Mouse (Mus musculus) activated CD4-positive, CD25-positive, alpha-beta regulatory T cell (primary cell): ENCODE data around the gene Lgmn. TPM values are rescaled to one million over a fixed set of nuclear protein-coding genes. Genes with fewer than 3 reads are reported as not detected.

ENCODE experiments used
- polyA plus RNA-seq, 2 experiments: library from polyadenylated mRNA; unstranded; fragments of 100-300 nt; shearing (Covaris generic); gene quantifications; one replicate each; pipeline ENCODE4 v1.2.1; 2017

The Lgmn gene
- polyA plus RNA-seq: 10 to 100 TPM; 40.1 to 82.1 TPM

DNA sequence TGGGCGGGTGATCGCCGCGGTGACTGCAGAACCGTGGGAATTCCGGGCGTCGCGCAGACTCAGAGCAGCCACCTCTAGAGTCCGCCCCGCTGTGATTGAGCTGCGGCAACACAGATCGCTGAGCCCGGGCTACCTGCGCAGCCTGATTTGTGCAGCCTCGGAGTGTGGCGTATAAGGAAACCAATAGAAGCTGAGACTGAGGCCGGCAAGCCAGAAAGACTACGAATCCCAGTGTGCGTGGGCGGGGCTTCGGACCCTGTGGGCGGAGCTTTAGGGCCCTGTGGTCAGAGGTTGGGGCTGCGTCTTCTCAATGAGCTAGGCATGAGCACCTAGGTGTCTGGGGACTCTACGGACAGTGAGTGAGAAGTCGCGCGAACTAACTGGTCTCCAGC, at the start of gene Lgmn:
Gene Lgmn, minus strand, starts transcription at position 182 of the 392 bp plus-strand sequence.

DNA sequence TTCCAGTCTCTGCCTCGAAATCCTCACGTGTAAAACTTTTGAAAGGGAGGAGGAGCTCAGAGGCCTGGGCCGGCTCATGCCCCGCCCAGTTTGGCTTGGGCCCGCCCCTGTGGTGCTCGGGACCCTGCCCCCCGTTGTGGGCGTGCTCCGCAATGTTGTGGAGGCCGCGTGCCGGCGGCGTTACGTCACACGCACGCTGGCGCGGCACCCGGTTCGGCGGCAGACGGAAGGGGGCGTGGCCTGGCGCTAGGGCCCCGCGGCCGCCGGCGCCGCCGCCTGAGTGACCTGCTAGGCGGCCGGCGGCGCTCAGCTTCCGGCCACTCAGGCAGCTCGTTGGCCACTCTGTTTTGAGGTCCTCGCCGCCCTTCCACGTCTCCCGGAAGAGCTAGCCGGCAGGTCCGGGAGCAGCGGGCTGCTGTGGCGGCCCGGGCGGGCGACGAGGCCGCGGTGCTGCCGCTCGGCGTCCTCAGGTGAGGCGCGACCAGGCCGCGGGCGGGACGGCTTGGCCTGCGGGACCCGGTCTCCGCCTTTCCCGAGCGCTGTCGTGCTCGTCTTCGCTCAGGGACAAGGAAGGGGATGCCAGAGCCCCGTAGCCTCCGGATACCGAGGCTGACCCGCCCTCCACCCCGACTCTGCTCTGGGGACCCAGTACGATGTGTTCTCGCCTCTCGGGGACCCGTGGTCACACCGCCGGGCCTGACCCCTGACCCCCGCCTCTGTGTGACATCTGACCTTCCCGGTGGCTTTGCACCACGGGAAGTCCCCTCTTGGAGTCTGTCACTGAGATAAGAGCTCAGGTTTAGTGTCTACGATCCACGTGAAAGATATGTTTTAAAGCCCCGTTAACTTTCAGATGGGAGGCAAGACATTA, 29.5 kb upstream of the Lgmn start, which contains the start of gene Golga5:
Gene Golga5, plus strand, starts transcription at position 242 of the 871 bp plus-strand sequence.

Other genes starting within 250 kb of the Lgmn start
- gene Rin3, start 156.8 kb downstream of the Lgmn start, polyA plus RNA-seq: 10 to 100 TPM; 48.5 to 93.2 TPM
- gene Golga5, start 29.3 kb upstream of the Lgmn start, polyA plus RNA-seq: 10 to 100 TPM; 45.0 to 55.4 TPM
- under 1 TPM in 1 of 2 experiments, not detected in 1; 0.12 TPM for gene Chga, start 115.2 kb upstream of the Lgmn start, polyA plus RNA-seq